Mouse (Mus musculus) kidney, adult 2 months (tissue): ENCODE measurements at regions not wholly inside any gene's neighbourhood (a gene's known extent, or its start where the extent isn't known, plus 50 kb on each side); places are given as distances from the start of the nearest gene placed in this dataset.

Experiments used
- CTCF ChIP-seq: fragments of 200-500 bp; conservative IDR thresholded peaks from 2 replicates; pipeline ENCODE4 v1.5.1; 2011; ENCODE audit warnings: low read depth, mild to moderate bottlenecking, control low read depth, low read length, moderate library complexity, mixed read lengths; ENCODE audit not compliant: insufficient read depth, insufficient read length
- POLR2A ChIP-seq: fragments of 200-500 bp; IDR thresholded peaks from one replicate; pipeline ENCODE4 v1.6.1; 2011; ENCODE audit warnings: low read depth, low read length, control low read depth

GRCm38 (mm10) chr8:127979180-127980030, 379.0 kb upstream of the Nrp1 start:
- no peak for TF ChIP-seq CTCF
- TF ChIP-seq POLR2A, result no peak
